Comparison of ENCODE assay signal across 12 mouse cellular contexts in the genomic region with DNA sequence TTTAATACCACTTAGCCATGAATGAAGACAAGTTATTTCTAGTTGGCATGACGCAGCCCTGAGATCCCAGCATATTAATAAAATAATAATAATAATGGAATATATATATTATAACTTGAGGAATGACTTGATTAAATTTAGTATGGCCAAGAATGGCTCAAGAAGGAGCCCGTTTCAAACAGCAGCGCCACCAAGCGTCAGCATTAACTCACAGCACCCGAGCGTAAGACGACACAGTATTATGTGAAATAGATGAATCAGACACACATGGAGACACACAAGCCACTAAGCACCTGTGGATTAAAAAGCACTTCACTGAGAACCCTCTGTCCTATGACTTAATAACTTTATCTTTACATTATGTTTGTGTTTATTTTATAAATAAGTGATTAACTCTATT. TPM values are rescaled to one million over a fixed set of nuclear protein-coding genes. Genes with fewer than 3 reads are reported as not detected.
A peak's percentile ranks its signal among the peaks of the same experiment; 100 is the strongest.
DNase-seq lines count a peak whose midpoint lies in the region; ATAC-seq and TF ChIP-seq lines count a peak whose summit lies in the region.
"Had no signal": no experiment of that assay in that cellular context is flagged by ENCODE, and none has a peak within 500 bp of the region (broad histone marks: within the 10 kb centered on the region; RNA-seq: fewer than 3 reads in every experiment).

No protein-coding gene starts in this region.

- 52% methylated on average over 7 of the region's 7 CpGs for WGBS in hindbrain, embryonic 13.5 days

- TF ChIP-seq POLR2A in CH12.LX (IDR thresholded peaks at IDR 0.05; ENCODE audit: low read depth, low read length) = no peak

- TF ChIP-seq RAD21 in CH12.LX (IDR thresholded peaks at IDR 0.05; ENCODE audit: low read depth, low read length) = peak; percentile 22

- H3K36me3 ChIP-seq in CH12.LX (replicated peaks in 1 of 2; ENCODE audit: control insufficient read depth in 1 of 2, insufficient read depth in 1 of 2, low read length in 1 of 2) = peaks cover 17 to 75% of the 10 kb centered on the region in 2 experiments
- peaks cover 25% of the 10 kb centered on the region for H3K36me3 ChIP-seq in hindbrain, embryonic 13.5 days
- H3K36me3 ChIP-seq: midbrain, embryonic 15.5 days had no signal

- no peak for ATAC-seq in hindbrain, embryonic 13.5 days (ENCODE audit: low FRiP score)
- ATAC-seq: CD4-positive, CD25-positive, alpha-beta regulatory T cell, adult 4 months; midbrain, embryonic 15.5 days had no signal

- no peaks in the 10 kb centered on the region for H3K27me3 ChIP-seq in CH12.LX (replicated peaks)
- no peaks in the 10 kb centered on the region for H3K27me3 ChIP-seq in hindbrain, embryonic 13.5 days
- H3K27me3 ChIP-seq: midbrain, embryonic 15.5 days had no signal

- H3K4me2 ChIP-seq in CH12.LX (ENCODE audit: insufficient read depth, low read depth, poor library complexity, severe bottlenecking) = no peak overlapping the region
- H3K4me2 ChIP-seq in hindbrain, embryonic 13.5 days = no peak overlapping the region
- H3K4me2 ChIP-seq: midbrain, embryonic 15.5 days had no signal

- TF ChIP-seq CTCF in CH12.LX (conservative IDR thresholded peaks at IDR 0.05 in 1 of 2, IDR thresholded peaks at IDR 0.05 in 1 of 2; ENCODE audit: low read depth in 2 of 2, low read length in 2 of 2) = peak in 1 of 2 experiments; percentile 46; a peak in 2 of 4 replicates

- H3K79me2 ChIP-seq in CH12.LX (replicated peaks; ENCODE audit: control insufficient read depth, extremely low read depth, insufficient read depth, poor library complexity, severe bottlenecking) = no peaks in the 10 kb centered on the region

- in situ Hi-C loops in CH12.LX (cut with MboI; ENCODE audit: low pct_ligation_motif_present, low pct_unique_long_range_greater_than_20kb, low sequenced_read_pairs) = no loop called here

- H3K9me3 ChIP-seq in CH12.LX (replicated peaks; ENCODE audit: low read length) = no peaks in the 10 kb centered on the region
- H3K9me3 ChIP-seq in hindbrain, embryonic 13.5 days = no peaks in the 10 kb centered on the region
- H3K9me3 ChIP-seq: heart, embryonic 10.5 days; midbrain, embryonic 15.5 days had no signal

- no peak for TF ChIP-seq EP300 in CH12.LX (IDR thresholded peaks at IDR 0.05; ENCODE audit: low read length)

- no peaks in the 10 kb centered on the region for H3K4me1 ChIP-seq in CH12.LX (ENCODE audit: control insufficient read depth in 1 of 2, insufficient read depth in 2 of 2)
- peaks cover 8% of the 10 kb centered on the region; the same call in 1 of the 2 replicates for H3K4me1 ChIP-seq in hindbrain, embryonic 13.5 days (replicated peaks)
- H3K4me1 ChIP-seq: heart, embryonic 10.5 days; midbrain, embryonic 15.5 days had no signal

- no peak overlapping the region for H3K9ac ChIP-seq in CH12.LX (ENCODE audit: insufficient read depth, low read depth)
- H3K9ac ChIP-seq in hindbrain, embryonic 13.5 days = no peak overlapping the region
- H3K9ac ChIP-seq: midbrain, embryonic 15.5 days had no signal

- no peak overlapping the region for H3K4me3 ChIP-seq in CH12.LX (replicated peaks in 1 of 3; ENCODE audit: low read depth in 2 of 3, low read length in 2 of 3, poor library complexity in 1 of 3)
- no peak overlapping the region for H3K4me3 ChIP-seq in hindbrain, embryonic 13.5 days
- H3K4me3 ChIP-seq: heart, embryonic 10.5 days; midbrain, embryonic 15.5 days had no signal

- peak; percentile 60 to 65 for DNase-seq in cerebellum, postnatal 10 days
- DNase-seq in cerebellum, adult 9-11 months = no peak
- peak; percentile 15 for DNase-seq in left cerebral cortex, adult 18-20 months (ENCODE audit: low spot score in 2 of 2)
- DNase-seq in left cerebral cortex, adult 9 months (ENCODE audit: low spot score in 2 of 2) = no peak
- peak; percentile 17 for DNase-seq in CH12.LX (ENCODE audit: extremely low read depth)
- DNase-seq in embryo, embryonic 10.5 days (ENCODE audit: low spot score) = peak; percentile 63
- DNase-seq in thymus, postnatal 10 days (ENCODE audit: low spot score in 2 of 2) = no peak

- no peak overlapping the region for H3K27ac ChIP-seq in CH12.LX (ENCODE audit: insufficient read depth, low read depth)
- no peak overlapping the region for H3K27ac ChIP-seq in hindbrain, embryonic 13.5 days
- H3K27ac ChIP-seq: heart, embryonic 10.5 days; midbrain, embryonic 15.5 days had no signal

- dilution Hi-C loops in CH12.LX (cut with MboI; ENCODE audit: extremely low pct_ligation_motif_present, extremely low pct_unique_long_range_greater_than_20kb, low sequenced_read_pairs) = no loop called here

TF ChIP-seq in CH12.LX, 34 proteins besides CTCF, POLR2A, EP300 and RAD21:
- TF ChIP-seq SMC3 (IDR thresholded peaks at IDR 0.05; ENCODE audit: low read depth, low read length) (peak; percentile 27; the same call in 1 of the 2 replicates), ZC3H11A (IDR thresholded peaks at IDR 0.05; ENCODE audit: low read depth, low read length) (no peak)

RNA-seq across cellular contexts. Expression of a gene that starts 31.2 kb away (rescaled TPM):
- 10 to 100 TPM; 25.4 to 27.2 TPM for total RNA-seq in left cerebral cortex, adult 18-20 months (2021)
- total RNA-seq in CH12.LX (2012; rRNA removed) = 22.6 and 24.4 TPM in 2 replicates
- 35.4 and 38.4 TPM in 2 replicates for total RNA-seq in CH12.LX (2014; rRNA removed)
- 39.2 and 39.6 TPM in 2 replicates for polyA plus RNA-seq in CH12.LX (2012; ENCODE audit: insufficient read length, low read depth)
- polyA plus RNA-seq in hindbrain, embryonic 13.5 days (2015; fragmentation: Nextera tagmentation; extraction: Ambion mirVana) = 28.0 and 29.1 TPM in 2 replicates

RNA-seq across cellular contexts. Expression of a gene that starts 31.9 kb away (rescaled TPM):
- under 1 TPM in 1 of 2 experiments, not detected in 1; 0.07 TPM for total RNA-seq in left cerebral cortex, adult 18-20 months (2021)
- total RNA-seq in CH12.LX (2012; rRNA removed) (0.04 TPM in 2 replicates), CH12.LX (2014; rRNA removed) (0.07 and 0.08 TPM in 2 replicates)
- 0.11 and 0.31 TPM in 2 replicates for polyA plus RNA-seq in CH12.LX (2012; ENCODE audit: insufficient read length, low read depth)
- 0.25 and 0.26 TPM in 2 replicates for polyA plus RNA-seq in hindbrain, embryonic 13.5 days (2015; fragmentation: Nextera tagmentation; extraction: Ambion mirVana)
- total RNA-seq: common myeloid progenitor, adult 5-6 weeks had no signal
- polyA plus RNA-seq: CD4-positive, CD25-positive, alpha-beta regulatory T cell, adult 4 months had no signal

Comparison
In these comparisons a context has a peak if more than half of its experiments do, and no peak if none do; other contexts are left out.
1. DNase-seq: peak in cerebellum, postnatal 10 days (2 of 2), left cerebral cortex, adult 18-20 months (2 of 2), CH12.LX (single experiment) and embryo, embryonic 10.5 days (single experiment); none in cerebellum, adult 9-11 months (single experiment), left cerebral cortex, adult 9 months (0 of 2) and thymus, postnatal 10 days (0 of 2).